Mouse (Mus musculus) heart, adult 2 months (tissue): Measurements from ENCODE around the gene Aqp5.

ENCODE experiments used
- CTCF ChIP-seq: fragments of 200-600 bp; IDR thresholded peaks from 2 replicates; pipeline ENCODE4 v1.8.1; 2022; ENCODE audit warnings: antibody characterized with exemption, mild to moderate bottlenecking, moderate library complexity
- EP300 ChIP-seq: fragments of 200-500 bp; IDR thresholded peaks from 2 replicates; pipeline ENCODE4 v1.6.1; 2011; ENCODE audit warnings: low read depth, low read length, control low read depth; ENCODE audit not compliant: insufficient read depth
- POLR2A ChIP-seq: fragments of 200-500 bp; IDR thresholded peaks from 2 replicates; pipeline ENCODE4 v1.6.1; 2011; ENCODE audit warnings: mild to moderate bottlenecking, low read depth, low read length, control low read depth; ENCODE audit not compliant: insufficient read depth

GRCm38 (mm10) chr15:99546596-99546995, 44.0 kb upstream of the Aqp5 start:
- no peak for TF ChIP-seq EP300
- no peak for TF ChIP-seq CTCF
- no peak for TF ChIP-seq POLR2A
